Mouse (Mus musculus) thymus, postnatal 10 days (tissue): ENCODE measurements at regions not wholly inside any gene's neighbourhood (a gene's known extent, or its start where the extent isn't known, plus 50 kb on each side); places are given as distances from the start of the nearest gene placed in this dataset.
A peak's percentile ranks its signal among the peaks of the same experiment; 100 is the strongest.
"Not testable (repeated sequence)": the region's sequence is repeated elsewhere in the genome, so short reads cannot be mapped to it uniquely, and the experiment has no call there.

Experiments
- DNase-seq, 2 experiments: peaks; one replicate each; pipeline ENCODE4 v3.0.0; 2021; ENCODE audit warnings: low spot score in 2 of 2

DNA sequence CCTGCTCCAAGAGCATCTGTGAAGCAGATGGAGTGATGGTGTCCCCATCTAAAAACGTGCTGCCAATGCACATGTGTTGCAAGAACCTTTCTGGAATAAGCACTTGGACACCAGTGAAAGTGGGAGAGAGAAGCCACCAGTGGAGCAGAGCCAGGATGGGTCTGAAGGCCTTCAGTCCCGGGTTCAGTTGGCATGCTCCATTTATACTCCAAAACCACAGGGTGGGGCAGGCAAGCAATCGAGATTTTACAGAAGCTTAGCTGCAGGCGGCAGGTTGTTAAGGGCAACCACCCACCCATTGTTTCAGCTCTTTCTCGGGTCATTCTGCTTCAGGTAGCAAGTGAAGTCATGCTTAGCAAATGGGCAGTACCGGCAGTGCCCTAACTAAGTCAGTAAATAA, 51.8 kb upstream of the Sv2b start:
- DNase-seq = no peak

DNA sequence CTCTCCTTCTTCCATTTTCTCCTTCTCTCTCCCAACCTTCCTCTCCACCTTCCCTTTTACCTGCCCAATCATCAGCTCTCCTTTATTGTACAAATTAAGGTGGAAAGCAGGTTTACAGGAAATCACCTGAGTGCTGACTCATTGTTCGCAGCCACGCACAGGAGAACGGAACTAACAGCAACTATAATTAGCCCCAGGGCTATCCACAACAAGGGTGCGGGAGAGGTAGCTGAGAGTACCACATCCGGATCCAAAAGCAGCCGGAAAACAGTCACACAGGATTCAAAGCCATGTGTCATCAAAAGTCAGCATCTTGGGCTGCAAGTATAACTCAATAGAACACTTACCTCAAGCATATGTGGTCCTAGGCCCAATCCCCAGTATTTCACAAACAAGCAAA, 53.5 kb upstream of the Sv2b start:
- DNase-seq = peak; percentile 50 to 53

DNA sequence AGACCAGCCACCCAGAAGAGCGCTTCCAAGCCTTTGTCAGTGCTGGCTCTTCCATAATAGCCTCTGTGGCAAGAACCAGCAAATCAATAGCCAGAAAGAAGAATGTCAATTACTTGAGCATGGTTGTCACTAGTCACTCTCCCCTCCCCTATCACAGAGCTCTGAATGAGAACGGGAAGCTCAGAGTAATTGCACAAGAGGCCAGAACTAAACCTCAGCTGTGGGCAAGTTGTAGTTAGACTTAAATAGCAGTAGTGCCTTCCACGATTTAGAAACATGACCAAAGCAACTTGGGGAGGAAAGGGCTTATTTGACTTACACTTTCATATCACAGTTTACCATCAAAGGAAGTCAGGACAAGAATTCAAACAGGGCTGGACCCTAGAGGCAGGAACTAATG, 56.4 kb upstream of the Sv2b start:
- DNase-seq = no peak

DNA sequence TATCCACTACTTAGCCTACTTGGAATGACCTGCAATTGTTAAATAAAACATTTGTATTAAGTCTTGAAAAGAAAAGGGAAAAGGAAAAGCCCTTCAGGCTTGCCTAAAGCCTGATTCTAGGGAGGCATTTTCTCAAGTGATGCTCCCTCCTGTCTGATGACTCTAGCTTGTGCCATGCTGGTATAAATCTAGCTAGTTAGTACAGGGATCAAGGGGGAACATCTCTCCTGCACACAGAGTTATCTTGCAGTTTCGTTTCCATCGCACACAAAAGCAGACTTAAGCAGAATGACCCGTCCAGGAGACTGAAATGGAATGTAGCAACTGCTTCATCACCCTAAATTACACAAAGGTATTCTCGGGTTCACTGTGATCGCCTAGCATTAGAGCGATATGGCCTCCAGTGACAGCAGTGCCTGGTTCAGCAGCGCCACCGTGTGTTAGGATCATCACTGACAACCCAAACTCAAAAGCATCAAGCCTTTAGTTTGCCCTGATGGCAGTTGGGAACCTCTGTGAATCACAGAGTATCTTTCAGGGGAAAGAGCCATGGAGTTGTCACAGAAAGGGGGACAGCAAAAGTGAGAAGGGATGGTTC, 57.3 kb upstream of the Sv2b start:
- DNase-seq = peak; percentile 44 to 83

DNA sequence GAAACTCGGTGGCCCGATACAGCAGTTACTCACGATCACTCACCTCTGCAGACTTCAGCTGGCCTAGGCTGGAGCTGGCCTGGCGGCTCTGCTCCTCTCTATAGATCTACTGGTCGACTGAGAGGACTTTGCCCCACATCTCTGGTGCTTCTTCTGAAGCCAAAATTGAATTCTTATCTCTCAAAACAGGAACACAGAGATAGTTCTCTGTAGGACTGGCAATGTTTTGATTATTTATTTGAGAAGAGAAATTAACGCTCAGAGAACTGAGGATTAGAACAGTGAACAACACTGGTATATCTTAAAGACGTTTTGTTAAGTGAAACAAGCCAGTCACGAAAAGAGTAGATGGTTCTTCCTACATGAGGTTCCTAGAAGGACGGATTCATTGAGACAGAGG, 59.3 kb upstream of the Sv2b start:
- DNase-seq = no peak

DNA sequence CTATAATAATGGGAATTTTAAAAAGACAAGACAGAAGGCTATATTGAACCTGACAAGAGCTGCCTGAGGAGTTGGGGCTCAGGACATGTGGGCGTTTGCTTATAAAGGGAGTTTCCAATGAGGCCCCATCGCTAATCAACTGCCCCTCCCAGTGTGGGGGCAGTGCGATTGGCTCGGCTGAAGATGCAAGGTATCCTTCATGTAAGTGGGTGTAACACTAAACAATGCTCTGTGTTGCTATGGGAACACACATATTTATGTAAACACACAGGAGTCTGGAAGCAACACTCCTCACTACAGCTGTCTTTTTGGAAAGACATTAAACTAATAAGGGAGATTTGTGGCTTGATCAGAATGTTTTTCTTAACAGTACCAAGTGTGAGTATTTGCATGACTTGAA, 60.3 kb upstream of the Sv2b start:
- DNase-seq = no peak

DNA sequence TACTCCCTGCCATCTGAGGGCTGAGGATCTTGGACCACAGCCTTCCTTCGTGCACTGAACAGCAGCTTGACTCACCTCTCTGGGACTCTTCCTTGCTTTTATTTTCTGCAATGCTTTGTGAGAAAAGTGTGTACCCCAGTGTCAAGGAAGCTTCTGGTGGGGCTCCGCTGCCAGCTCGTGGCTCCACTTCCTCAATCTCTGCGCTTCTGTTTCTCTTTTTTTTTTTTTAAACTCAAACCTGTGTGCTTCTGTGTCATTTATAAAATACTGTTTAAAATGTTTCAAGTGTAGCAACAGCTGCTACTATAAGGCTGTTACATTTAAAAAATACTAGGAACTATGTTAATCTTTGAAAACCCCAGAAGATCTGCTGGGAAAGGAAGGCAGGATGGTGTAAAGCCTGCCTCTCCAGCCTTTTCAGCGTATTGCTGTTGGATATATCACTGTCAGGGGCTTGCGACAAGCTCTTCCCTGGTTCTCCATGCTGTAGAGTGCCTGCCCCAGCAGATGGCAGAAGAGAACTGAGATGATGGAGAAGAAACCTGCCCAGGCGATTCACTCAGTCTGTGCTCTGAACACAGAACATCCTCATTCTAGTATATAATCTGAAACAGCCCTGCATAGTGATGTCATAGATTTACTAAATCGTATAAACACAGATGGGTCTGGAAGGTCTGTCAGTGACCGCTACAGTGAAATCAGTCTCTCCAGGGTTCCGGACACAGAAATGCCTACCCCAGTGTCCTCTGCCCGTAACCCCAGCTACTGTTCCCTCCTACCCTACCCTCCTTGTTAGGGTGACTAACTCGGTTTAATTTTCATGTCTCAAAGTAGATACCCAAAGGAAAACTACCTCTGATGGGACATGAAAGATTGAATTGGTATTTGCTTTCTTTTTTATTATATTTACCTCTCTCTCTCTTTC, 61.8 kb upstream of the Sv2b start:
- peak; percentile 65 to 78 for DNase-seq

DNA sequence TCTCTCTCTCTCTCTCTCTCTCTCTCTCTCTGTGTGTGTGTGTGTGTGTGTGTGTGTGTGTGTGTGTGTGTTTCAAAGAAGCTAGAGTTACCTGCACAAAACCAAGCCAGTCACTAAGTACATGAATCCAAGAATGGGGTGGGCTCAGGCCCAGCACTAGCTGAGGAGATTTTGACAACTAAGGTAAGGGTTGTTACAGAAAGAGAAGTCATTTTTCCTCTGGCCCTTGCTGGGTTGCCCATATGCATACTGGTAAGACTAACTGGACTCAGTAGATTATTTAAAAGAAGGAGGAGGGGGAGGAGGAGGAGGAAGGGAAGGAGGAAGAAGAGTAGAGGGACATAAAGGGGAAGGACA, 62.4 kb upstream of the Sv2b start:
- DNase-seq = no peak

DNA sequence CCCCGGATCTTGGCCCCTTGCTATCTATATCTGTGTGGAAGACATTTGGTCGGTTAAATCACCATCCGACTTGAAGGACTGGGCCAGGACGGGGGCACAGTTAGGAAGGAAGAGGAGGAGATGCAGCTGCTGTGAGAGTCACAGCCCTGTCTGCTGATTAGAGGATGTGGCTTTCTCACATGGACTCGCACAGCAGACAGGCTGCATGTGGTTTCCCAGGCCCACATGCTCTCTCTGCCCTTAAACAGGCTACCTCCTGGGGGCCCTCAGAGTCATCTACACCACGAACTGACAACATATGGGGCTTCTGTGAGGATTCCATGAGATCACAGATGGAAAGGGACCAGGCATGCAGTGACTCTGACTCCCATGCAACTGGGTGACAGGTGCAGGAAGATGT, 62.9 kb upstream of the Sv2b start:
- DNase-seq = peak; percentile 64 to 72

DNA sequence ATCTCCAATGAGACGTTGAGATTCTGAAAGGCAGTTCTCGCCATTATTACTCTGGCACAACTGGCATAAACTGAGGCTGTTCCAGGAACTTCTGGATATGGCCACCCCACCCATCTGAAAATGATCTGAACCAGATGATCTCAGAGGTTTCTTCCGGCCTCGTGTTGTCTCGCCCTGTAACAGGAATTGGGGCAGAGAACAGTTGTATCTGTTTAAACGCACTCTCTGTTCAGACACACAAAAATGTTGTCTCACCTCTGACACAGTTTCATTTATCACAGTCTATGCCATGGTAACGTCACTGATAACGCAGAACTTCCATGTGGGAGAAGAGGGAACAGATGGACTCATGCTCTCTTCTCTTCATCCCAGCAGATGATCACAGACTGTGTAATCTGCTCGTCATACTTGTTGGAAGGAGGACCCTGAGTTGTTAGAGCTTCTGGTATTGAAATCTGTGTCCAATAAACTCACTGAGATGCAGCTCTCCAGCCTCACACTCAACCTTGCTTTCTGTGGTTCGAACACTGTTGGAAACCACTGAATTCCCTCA, 63.9 kb upstream of the Sv2b start:
- DNase-seq = no peak

DNA sequence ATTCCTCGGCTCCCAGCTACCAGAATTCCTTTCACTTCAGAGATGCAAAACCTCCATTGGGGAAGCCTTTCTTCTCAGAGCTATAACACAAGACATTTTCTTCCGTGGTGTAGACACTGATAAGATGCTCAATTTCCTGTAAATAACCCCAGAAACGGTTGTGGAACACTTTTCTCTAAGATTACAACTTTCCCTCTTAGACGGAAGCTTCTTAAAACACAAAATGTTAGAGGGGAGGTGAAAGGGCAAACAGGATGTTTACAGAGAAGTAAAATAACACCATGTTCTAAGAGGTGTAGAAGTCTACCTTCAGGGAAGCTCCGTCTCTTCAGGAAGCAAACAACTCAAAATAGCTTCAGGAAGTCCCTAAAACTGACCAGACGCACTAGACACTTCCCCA, 65.4 kb upstream of the Sv2b start:
- no peak for DNase-seq

DNA sequence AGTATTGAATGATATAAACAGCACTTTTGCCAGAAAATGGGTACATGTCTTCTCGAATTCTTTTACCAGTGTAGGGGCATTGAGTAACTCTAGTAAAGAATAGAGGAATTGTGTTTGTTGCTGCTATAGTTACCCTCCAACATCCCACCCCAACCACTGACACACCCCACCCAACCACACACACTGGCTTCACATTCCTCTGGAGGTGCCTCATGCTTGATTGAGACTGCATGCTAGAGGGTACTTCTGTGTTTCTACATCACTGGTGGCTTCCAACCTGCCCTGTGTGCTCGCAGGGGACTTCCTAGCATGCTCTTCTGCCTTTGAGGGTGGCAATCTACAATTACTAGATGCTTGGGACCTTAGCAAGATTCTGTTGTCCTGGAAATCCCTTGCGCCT, 70.5 kb upstream of the Sv2b start:
- no peak for DNase-seq

DNA sequence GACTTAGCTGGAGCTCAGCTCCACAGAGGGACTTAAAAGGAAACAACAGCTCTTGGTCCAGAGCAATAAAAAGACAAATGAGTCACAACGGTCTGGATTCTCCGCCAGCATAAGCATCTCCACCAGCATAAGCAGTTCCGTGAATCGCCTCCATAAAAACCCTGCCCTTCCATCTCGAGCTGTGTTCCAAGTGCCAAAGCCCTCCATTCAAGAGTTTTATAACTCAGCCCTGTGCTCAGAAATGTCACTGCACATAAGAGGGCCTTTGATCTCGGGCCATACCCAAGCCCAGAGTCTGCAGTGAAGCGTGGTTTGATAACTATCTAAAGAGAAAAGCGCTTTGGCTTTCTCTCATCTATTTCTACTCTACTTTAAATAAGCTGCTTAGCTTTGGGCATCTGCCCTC, 70.8 kb upstream of the Akap13 start:
- peak; percentile 16 to 29 for DNase-seq

DNA sequence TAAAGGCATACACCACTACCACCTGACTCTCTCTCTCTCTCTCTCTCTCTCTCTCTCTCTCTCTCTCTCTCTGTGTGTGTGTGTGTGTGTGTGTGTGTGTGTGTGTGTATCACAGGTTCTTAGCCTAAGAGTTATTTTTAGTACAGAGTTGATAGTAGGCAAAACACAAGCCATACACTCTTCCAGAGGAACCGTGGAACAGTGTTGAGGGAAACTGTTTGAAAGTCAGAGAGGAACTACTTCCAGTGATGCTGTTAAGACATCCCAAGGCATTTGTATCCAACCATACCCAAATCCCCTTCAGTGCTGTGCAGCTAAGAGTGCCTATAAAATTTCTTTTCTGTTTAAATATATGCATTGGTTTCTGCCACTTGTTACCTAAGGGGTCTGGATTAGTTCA, 68.3 kb upstream of the Akap13 start:
- no peak for DNase-seq

DNA sequence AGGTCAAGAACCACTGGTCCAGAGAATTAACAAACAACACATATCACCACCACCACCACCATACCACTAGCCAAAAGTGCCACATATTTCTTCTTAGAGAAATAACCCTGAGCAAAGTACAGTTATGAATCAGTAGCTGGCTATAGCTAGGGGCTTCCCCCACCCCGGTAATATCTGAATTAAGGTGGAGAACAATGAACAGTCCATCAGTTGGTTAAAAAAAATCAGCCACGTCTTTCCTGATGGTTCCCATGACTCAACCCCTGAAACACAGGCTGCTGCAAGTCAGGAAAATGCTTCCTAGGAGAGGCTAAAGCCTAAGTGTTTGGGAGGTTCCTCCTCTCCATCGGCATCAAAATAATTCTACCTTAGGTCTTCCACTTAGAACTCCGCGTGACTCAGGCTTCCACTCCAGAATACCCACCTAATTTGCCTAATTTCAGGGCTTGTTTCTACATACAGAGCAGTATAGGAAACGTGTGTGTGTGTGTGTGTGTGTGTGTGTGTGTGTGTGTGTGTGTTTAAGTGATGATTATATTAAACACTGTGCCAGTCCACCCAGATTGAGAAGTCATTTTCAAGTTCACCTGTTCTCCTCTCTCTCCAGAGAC, 67.4 kb upstream of the Akap13 start:
- DNase-seq = no peak

DNA sequence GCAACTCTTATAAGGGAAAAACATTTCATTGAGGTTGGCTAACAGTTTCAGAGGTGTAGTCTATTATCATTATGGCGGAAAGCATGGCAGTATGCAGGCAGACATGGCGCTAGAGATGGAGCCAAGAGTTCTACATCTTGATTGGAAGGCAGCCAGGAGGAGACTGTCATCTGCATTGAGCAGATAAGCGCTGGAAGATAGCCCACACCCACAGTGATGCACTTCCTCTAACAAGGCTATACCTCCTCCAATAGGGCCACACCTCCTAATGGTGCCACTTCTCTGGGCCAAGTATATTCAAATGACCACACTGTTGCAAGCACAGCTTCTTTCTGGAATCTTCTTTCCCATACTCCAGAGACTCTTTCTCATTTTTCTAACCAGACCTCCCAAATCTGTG, 65.2 kb upstream of the Akap13 start:
- DNase-seq = no peak

DNA sequence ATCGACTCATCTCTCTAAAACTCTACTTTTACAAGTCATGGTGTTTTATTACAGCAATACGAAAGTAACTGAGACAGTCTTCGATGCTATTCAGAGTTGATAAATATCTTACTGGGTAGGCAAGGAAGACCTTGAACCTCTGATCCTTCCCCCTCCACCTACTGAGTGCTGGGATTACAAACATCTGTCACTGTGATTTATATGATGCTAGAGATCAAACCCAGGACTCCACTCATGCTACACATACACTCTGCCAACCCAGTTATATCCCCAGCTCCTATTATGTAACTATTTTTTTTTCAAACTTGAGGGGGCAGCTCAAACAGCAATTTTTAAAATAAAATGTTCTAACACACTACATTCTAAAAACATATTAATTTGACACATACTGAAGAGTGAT, 62.6 kb upstream of the Akap13 start:
- no peak for DNase-seq

DNA sequence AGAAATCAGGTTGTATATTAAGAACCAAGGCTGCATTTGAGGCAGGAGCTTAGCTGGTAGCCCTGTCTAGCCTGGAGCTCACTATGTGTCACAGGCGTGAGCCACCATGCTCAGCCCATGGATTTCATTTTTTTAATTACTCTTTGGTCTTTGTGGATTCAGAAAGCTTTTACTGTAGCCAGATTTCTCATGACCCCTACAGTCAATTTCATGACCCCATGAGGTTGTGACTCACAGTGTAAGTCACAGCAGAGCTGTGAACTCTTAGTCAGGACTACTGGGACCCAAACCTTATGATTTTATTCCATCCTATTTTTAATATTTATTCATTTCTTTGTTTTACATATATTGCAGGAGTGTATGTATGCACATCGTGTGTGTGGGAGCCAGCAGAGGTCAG, 61.9 kb upstream of the Akap13 start:
- DNase-seq = no peak

DNA sequence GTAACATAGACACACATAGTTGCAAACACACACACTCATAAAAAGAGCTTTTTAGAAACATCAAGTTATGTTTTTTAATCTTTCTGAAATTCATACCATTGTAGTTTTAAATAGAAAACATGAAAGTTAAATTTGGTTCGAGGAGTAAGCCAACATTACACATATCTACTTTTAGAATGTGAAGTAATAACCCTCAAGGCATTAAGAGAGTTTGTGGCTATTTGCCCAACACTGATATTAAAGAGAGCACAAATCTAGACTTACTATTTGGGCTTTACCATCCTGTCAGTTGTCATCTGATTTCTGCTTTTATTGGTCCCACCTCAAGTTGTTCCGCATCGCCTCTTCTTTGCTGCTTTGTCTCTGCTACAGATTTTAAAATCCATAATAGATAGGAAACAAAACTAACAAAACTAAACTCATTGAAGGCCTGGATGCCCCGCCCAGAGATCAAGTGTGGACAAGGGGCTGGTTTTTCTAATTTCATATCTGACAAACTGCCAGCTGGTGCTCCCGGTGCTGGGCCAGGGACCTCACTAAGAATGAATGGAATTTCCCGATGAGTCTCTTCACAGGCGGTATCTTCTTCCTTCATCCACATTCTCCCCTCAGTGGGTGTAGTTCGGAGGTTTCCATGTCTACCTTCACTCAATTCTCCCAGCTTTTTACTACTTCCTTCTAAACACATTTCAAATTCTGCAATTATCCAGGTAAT, 60.3 kb upstream of the Akap13 start:
- DNase-seq = no peak

DNA sequence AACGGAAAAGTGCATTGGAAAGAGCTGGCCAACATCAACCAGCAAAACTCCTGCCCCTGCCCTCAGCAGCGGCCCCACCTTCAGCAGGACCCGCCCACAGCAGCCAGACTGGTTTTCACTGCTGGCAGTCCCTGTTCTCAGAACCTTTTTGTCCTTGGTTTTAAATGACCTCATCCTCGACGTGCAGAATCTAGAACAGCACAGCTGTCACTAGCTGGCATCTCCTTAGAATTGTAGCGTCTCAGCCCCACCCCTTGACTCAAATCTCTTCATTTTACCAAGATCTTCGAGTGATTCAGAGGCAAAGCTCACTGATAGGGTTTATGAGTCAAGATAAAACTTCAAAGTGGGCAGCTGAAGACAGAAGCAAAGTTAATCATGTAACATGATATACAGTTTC, 57.8 kb upstream of the Akap13 start:
- no peak for DNase-seq

DNA sequence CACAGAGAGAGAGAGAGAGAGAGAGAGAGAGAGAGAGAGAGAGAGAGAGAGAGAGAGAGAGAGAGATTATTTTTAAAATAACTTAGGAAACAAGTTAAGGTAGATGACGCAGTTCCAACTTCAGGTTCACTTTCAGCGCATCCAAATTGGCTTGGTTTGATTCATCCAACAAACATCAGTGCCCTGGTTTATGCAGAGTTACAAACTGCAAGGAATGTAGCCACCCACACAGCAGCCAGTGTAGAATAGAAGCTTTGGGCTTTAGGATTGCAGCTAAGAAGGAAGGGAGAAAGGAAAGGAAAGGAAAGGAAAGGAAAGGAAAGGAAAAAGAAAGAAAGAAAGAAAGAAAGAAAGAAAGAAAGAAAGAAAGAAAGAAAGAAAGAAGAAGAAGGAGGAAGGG, 56.9 kb upstream of the Akap13 start:
- DNase-seq = not testable (repeated sequence)
